Mouse (Mus musculus) retina, adult 2 months (tissue): ENCODE measurements around the gene Pced1b.
"Not testable (repeated sequence)": the region's sequence is repeated elsewhere in the genome, so short reads cannot be mapped to it uniquely, and the experiment has no call there.

ENCODE experiments used
- DNase-seq: peaks from one replicate; pipeline ENCODE4 v3.0.0-alpha.2; 2012; ENCODE audit warnings: low read depth, low spot score

Pced1b gene

DNA sequence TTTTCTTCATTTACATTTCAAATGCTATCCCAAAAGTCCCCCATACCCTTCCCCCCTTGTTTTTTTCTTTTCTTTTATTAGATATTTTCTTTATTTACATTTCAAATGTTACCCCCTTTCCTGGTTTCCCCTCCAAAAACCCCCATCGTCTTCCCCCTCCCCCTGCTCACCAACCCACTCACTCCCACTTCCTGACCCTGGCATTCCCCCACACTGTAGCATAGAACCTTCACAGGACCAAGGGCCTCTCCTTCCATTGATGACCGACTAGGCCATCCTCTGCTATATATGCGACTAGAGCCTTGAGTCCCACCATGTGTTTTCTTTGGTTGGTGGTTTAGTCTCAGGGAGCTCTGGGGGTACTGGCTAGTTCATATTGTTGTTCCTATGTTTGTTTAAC is 125.1 kb downstream of the Pced1b start:
- DNase-seq: not testable (repeated sequence)

DNA sequence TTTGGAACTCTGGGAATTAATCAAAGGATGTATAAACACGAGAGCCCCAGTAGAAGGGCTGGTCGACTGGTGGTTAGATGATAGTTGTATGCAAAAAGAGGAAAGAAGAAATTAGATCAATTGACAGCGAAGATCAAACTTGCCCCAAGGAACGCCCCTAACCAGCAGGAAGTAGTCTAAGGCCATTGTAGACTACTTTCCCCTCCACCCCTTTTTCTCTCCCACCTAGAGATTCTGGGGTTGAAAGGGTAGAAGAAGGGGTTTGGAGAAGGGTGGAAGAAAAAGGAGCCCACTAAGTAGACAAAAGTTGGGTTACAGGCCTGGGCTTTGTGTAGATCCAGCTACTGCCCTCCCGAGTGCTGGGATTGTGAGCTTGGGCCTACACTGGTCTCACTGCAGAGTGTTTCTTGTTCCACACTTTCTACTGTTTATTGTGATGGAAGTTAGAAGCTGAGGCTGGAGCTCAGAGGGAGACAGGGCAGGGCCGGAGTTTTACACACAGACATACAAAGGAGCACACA is 125.8 kb downstream of the Pced1b start:
- no peak for DNase-seq

DNA sequence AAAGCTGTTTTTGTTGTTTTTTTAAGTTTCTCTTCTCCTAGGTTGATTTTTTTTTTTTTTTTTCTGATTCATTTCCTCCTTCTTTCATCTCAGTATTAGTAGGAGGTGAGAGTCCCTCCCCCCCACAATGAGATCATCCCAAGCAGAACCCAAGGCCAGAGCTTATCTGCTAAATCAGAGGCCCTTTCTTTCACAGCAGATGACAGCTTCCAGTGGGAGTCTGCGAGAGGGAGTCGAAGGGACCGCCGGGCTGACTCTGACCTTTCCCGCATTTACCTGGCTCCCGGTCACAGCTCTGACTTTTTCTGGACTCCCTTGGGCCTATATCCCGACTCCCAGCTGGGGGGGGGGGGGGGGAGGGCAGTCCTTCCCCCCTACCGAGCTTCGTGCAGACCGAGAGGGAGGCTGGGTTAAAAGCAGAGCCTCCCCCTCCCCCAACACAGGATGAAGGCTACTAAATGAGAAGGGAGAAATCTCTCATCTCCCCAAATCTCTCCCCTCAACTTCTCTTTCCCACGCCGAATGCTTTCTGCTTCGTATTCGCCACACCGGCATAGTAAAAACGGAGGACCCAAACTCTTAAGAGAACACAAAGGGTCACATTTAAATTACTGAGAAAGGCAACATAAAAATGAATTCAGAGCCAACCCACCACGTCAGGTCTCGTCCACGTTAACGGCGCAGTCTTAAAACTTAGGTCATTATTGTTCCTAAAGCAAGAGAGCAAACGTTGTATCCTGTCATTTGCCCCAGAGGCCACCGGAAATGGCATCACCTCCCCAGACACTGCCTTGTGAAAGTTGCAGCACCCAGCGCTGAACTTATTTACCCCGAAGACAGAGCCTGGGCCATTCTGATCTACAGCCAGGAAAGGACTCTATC is 126.5 kb downstream of the Pced1b start:
- no peak for DNase-seq

GRCm38 (mm10) chr15:97374085-97374844 is 127.4 kb downstream of the Pced1b start:
- no peak for DNase-seq

DNA sequence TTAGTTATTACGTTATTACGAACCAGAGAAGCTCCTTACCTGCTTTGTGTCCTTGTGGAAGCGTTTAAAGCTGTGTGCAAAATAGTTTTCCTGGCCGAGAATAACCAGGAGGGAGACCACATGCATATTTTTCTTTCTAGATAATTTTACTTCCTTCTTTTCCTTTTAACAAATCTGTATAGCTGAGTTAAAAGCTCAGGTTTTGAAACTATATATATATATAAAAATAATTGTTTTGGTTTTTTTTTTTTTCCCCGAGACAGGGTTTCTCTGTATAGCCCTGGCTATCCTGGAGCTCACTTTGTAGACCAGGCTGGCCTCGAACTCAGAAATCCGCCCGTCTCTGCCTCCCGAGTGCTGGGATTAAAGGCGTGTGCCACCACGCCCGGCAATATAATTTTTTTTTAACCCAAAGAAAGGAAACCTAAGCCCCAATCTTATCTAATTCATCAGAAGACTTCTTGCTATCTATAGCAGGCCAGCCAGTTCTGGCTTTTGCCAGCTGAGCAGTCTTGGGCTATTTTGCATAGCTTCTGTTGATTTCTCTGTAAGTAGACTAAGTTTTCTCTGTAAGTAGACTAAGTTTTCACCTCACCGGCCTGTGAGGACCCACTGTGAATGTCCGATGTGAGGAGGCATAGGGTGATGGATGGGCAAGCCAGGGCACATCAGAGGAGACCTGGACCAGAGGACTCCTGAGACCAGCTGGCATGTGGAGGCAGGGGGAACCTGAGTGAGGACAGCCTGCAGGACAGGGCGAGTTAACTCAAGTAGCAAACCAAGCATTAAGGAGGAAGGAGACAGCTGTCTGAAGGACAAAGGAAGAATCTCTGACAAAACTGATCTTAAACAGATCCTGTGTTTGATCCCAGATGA is 128.2 kb downstream of the Pced1b start:
- DNase-seq: no peak

DNA sequence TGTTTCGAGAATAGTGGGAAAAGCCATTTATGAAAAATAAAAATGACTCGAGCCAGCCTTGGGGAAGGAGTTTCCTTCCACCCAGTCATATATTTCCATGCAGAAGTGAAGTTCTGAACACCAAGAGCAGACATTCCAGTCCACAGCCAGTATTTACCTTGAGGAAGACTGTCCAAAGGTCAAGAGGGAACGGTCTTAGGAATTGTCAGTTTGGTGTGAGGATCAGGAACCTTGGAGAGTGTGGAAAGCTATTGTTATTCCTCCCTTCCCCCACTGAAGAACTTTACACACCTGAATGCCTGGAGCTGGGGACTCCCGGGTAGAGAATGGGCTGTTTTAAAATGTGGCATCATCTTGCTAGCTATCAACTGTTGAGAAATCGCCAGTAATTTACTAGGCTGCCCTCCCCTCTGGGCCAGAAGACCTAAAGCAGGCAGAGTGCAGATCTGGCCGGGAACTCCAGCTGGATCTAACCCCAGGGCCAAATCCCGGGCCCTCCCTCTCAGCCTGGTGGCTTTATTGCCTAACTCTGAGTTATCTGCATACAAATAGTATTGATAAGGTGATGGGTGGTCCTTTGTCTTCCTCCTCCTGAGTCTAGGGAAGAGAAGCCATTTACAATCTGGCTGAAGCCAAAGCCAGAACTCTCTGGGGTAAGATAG is 129.3 kb downstream of the Pced1b start:
- DNase-seq: no peak

- DNase-seq: no peak
Observed at GRCm38 (mm10) chr15:97376792-97377222, 129.9 kb downstream of the Pced1b start.

- no peak for DNase-seq
Observed at GRCm38 (mm10) chr15:97378061-97378460, 131.2 kb downstream of the Pced1b start.

GRCm38 (mm10) chr15:97379489-97380304 is 132.8 kb downstream of the Pced1b start:
- no peak for DNase-seq

GRCm38 (mm10) chr15:97382567-97382966 is 135.7 kb downstream of the Pced1b start:
- no peak for DNase-seq

DNA sequence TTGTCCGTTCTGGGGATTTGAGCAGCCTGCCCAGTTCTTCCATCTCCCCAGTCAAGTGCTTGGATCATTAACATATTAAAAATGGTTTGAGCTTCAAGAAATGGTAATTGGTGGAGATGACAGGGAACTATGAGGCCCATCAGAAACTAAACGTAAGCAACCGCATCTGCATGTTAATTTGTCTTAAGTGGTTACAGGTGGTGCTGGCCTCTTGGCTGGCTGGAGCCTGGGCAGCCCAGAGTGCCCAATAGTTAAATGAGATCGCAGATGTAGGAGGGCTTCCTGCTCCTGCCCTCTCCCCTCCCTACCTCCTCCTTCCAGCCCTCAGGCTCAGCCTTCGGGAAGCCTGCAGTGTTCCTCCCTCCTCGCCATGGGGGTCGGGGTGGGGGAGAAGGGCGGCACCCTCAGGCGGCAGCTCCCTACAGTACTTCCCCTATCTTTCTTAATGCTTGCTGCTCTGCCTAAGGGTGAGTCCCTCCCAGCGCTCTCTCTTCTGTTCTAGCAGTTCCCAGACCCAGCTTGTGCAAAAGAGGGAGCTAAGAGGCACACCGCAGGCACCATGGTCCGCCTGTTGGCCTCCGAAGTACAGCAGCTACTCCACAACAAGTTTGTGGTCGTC is 136.7 kb downstream of the Pced1b start:
- DNase-seq: no peak

DNA sequence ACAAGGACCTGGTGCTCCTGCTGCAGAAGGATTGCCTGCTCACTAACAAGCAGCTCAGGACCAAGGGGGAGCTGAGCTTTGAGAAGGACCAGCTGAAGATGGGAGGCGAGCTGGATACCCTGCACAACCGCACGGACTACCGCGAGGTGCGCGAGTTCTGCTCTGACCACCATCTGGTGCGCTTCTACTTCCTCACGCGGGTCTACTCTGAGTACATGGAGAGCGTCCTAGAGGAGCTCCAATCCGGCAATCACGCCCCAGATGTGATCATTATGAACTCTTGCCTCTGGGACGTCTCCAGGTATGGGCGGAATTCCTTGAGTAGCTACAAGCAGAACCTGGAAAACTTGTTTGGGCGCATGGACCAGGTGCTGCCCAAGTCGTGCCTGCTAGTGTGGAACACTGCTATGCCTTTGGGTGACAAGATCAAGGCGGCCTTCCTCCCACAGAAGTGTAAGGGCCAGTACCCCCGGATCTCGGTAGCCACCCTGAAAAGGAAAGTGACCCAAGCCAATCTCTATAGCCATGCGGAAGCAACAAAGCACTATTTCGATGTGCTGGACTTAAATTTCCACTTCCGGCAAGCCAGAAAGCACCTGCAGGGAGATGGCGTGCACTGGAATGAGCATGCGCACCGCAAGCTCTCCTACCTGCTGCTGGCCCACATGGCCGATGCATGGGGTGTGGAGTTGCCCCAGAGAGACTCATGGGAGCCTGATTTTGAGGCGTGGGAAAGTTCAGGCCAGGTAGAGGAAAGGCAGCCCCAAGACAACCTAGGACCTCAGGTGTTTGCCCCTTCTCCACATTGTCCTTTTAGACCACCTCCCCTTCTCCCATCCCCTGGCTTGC is 137.5 kb downstream of the Pced1b start:
- no peak for DNase-seq

DNA sequence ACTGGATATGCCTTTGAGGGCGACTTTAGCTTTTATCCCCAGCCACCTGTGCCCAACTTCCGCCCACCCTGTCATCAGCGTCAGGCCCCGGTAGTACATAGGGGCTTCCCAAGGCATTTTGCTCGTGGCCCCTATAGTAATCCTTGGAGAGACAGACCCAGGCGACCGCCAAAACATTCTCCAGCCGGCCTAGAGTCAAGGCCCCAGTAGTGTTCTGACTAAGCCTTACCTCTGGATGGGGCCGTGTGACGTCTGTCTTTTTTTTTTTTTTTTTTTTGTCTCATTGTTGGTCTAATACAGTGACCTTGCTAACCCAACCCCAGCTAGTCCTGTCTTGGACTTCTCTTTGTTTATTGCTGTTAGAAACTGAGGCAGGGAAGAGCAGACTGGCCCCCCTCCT is 138.3 kb downstream of the Pced1b start:
- DNase-seq: not testable (repeated sequence)

DNA sequence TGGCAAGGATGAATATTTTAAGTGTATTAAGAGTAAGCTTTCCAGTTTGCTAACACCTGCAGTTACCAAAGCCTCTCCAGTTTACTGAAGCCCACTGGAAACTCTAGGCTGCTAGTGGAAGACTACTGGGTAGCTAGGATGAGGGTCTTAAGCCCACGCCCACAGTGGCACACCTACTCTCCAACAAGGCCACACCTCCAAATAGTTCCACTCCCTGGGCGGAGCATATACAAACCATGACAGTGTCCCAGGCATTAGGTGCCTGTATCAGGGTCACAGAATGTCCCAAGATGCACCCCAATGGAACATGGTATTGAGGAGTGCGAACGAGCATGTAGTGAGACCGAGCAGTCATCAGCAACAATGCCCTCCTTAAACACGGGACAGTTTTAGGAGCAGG is 140.9 kb downstream of the Pced1b start:
- no peak for DNase-seq

DNA sequence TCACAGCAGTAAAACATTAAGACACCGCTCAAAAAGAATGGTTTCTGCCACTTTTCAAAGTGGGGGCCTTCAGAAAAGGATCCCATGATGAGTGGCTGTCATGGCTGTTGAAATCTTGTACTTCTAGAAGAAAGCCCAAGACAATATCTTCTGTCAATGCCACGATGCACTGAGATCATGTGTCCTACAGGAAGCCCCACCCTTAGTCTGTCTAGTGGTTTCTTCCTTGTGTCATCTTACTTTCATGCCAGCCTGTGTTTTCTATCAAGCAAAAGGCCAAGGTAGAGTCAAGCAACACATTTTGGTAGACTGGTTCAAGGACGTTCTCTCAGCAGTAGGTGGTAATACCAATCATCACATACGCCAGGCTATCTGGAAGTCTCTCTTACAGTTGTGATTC is 142.7 kb downstream of the Pced1b start:
- no peak for DNase-seq

- no peak for DNase-seq
Observed at GRCm38 (mm10) chr15:97390778-97391177, 143.9 kb downstream of the Pced1b start.

GRCm38 (mm10) chr15:97391436-97391835 is 144.5 kb downstream of the Pced1b start:
- no peak for DNase-seq

DNA sequence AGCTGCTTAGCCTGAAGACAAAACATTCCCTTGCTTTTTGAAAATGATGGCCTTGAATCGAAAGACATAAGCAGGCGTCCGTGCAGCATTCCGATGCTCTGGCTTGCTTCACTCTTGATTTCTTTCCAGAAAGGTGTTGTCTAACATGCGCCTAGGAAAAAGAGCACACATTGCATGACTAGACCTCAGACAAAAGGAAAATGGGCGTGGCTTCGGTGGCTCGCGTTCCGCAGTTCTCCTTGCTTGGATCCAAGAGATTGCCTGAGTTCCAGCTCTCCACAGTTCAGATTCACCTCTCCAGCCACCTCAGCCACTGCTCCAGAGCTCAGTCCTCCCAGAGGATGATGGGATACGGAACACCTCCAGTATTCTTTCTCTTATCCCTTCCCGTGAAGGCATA is 147.7 kb downstream of the Pced1b start:
- no peak for DNase-seq
